Mouse (Mus musculus) kidney, adult 11 months (tissue): ENCODE results near the gene Eef2.
"Not testable (repeated sequence)": the region's sequence is repeated elsewhere in the genome, so short reads cannot be mapped to it uniquely, and the experiment has no call there.

Source experiments
- DNase-seq: peaks from one replicate; pipeline ENCODE4 v3.0.0; 2022

The Eef2 gene

GRCm38 (mm10) chr10:81201807-81202758 lies 25.7 kb downstream of the Eef2 start, which contains the start of gene Nmrk2:
Gene Nmrk2, minus strand, starts transcription at chr10:81202051.
- DNase-seq: no peak

- DNase-seq: no peak
These were observed 26.7 kb downstream of the Eef2 start for GRCm38 (mm10) chr10:81202978-81203720.

GRCm38 (mm10) chr10:81204137-81204536 lies 27.7 kb downstream of the Eef2 start:
- no peak for DNase-seq

GRCm38 (mm10) chr10:81210154-81210553 lies 33.7 kb downstream of the Eef2 start:
- DNase-seq: no peak

DNA sequence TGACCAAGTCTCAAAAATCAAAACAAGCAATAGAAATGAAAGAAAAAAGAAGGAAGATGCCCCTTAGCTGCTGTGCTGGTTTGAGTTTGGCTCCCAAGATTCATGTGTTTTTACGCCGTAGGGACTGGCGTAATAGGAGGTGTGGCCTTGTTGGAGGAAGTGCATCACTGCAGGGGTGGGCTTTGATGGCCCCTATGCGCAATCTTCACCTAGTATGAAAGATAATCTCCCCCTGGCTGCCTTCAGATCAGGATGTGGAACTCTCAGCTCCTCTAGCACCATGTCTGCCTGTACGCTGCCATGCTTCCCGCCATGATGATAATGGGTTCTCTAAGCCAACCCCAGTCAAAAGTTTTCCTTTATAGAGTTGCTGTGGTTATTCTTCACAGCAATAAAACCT lies 39.8 kb downstream of the Eef2 start:
- DNase-seq: no peak

DNA sequence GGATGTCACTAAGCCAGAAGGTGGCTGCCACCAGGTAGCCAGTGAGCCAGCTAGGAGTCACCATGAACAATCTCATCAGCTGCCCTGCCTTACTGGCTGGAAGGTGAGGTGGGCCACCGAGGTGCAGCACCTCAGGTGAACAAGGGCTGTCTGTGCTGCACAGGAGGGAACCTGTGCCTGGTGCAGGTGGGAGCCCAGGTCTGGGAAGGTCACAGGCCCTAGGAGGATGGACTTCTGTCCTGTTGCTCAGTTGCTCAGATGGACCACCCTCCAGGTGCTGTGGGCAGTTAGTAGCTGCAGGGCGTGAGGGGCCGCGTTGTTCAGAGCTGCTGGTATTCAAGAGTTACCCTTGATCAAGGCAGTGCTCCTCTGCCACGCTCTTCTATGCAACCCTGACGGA lies 40.4 kb downstream of the Eef2 start:
- no peak for DNase-seq

DNA sequence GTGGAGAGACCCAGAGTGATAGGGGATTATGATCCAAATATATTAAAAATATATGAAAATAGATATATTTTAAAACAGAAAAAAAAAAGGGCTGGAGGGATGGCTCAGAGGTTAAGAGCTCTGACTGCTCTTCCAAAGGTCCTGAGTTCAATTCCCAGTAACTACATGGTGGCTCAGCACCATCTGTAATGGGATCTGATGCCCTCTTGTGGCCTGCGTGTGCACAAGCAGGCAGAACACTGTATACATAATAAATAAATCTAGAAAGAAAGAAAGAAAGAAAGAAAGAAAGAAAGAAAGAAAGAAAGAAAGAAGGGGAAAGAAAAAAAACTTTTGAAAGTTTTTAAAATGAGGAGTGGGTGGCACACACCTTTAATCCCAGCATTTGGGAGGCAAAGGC lies 40.8 kb downstream of the Eef2 start:
- DNase-seq: not testable (repeated sequence)

DNA sequence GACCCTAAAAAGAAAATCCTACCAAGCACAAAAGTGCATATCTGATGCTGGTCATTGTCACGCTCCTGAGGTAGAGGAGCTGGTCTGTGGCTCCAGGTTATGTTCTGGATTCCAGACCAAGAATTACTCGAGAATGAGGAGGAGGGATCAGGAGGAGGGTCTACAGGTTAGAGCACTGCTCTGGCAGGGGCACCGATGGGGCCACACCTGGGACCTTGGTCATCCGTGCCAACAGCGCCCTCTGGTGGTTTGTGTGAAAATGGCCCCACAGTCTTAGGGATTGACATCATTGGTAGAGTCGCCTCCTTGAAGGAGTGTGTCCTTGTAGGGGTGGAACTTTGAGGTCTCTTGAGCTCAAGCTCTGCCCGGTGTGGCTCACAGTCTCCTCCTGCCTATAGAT lies 41.5 kb downstream of the Eef2 start:
- peak; percentile 60 for DNase-seq

GRCm38 (mm10) chr10:81221402-81222015 lies 45.1 kb downstream of the Eef2 start:
- no peak for DNase-seq

GRCm38 (mm10) chr10:81223731-81224130 lies 47.3 kb downstream of the Eef2 start:
- not testable (repeated sequence) for DNase-seq

GRCm38 (mm10) chr10:81229735-81230437 lies 53.5 kb downstream of the Eef2 start:
- no peak for DNase-seq

DNA sequence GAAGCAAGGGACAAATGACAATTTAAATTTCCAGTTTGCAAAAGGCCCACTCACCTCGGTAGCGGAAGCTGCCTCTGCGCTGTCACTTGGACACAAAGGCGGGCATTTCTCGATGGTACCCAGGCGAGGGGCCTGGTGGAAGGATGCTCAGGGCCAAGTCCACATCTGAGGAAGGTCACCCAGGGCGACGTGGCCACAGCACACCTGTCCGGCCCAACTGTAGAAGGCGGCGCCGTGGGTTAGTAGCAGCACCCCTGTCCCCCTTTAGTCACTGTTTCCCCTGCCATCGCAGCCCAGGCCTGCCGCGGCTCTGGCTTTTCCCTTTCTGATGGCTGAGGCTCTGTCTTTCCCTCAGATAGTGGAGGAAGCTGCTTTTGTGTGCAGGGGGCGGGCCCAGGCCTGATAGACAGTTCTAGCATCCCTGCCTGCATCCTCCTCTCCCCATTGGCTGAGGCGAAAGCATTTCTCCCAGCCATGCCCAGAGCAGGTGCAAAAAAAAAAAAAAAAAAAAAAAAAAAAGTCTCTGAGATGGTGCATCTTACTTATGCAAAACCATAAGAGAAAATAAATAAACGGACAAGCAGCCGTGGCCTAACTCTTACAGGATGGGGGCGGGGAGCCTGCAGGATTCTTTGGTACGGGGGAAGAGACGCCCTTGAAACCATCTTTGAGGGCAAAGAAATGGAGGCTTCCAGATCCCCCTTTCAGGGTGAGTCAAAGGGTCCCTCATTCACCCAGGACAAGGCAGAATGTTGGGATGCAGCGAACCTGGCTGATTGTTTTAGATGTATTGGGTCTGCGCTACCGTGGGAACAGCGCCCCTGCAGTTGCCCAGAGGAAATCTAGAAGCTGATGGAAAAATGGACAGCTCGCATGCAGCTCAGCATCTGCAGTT lies 54.3 kb downstream of the Eef2 start, which contains the start of gene Atcay:
TSS of gene Atcay (minus strand) at position 396 of the 895 bp plus-strand sequence.
- no peak for DNase-seq

- DNase-seq: no peak
These were observed 55.0 kb downstream of the Eef2 start for GRCm38 (mm10) chr10:81231436-81231835.
